Mouse (Mus musculus) MEL (cell line): ENCODE data around the gene Fanca.

ENCODE experiments used
- CTCF ChIP-seq, 3 experiments: IDR thresholded peaks in 2 of 3; conservative IDR thresholded peaks in 1 of 3; 2 replicates each; pipeline ENCODE4 v1.5.1; 2011 to 2012; ENCODE audit warnings: low read length in 3 of 3, low read depth in 2 of 3, mild to moderate bottlenecking in 2 of 3, improper control_type of control experiment in 1 of 3, inconsistent platforms in 1 of 3, mixed read lengths in 1 of 3, moderate library complexity in 1 of 3; ENCODE audit not compliant: control insufficient read depth in 1 of 3, insufficient read depth in 1 of 3, poor library complexity in 1 of 3, severe bottlenecking in 1 of 3
- EP300 ChIP-seq, 2 experiments: IDR thresholded peaks; 2 replicates each; pipeline ENCODE4 v1.6.1; 2011; ENCODE audit warnings: improper control_type of control experiment in 2 of 2, low read length in 2 of 2, low read depth in 1 of 2, mild to moderate bottlenecking in 1 of 2
- ZMIZ1 ChIP-seq: IDR thresholded peaks from 2 replicates; pipeline ENCODE4 v1.6.1; 2012; ENCODE audit warnings: low read depth, mild to moderate bottlenecking, inconsistent platforms, low read length, improper control_type of control experiment, moderate library complexity

DNA sequence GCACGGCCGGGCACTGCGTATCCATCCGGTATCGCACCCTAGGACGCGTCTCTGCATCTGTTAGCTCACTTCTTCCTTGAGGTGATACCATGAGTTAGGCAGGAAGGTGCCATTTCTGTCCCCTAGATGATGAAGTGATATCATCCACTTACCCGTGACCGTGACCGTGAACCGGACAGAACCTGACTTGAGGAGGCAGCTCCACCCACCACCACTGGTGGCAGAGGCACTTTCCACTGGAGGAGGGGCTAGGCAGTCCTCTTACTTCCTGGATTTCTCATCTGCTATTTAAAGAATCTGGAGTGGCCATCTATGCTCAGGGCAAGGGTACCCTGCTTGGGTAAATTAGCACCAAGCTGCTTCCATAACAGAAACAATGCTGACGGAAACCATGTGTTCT, 25.0 kb upstream of the Fanca start:
- TF ChIP-seq EP300 (IDR thresholded peaks at IDR 0.05; ENCODE audit: low read depth in 1 of 2, low read length in 2 of 2) = no peak
- no peak for TF ChIP-seq ZMIZ1
- no peak for TF ChIP-seq CTCF (IDR thresholded peaks at IDR 0.05 in 2 of 3, conservative IDR thresholded peaks at IDR 0.05 in 1 of 3; ENCODE audit: control insufficient read depth in 1 of 3, insufficient read depth in 1 of 3, low read depth in 2 of 3, low read length in 3 of 3, poor library complexity in 1 of 3, severe bottlenecking in 1 of 3)
